Mouse (Mus musculus) kidney, embryonic 14.5 days (tissue): ENCODE results near the gene Vdr. TPM values are rescaled to one million over a fixed set of nuclear protein-coding genes. Genes with fewer than 3 reads are reported as not detected.

Experiments
- ATAC-seq: fragments of 200-750 bp; cut with Nextera tagmentation; 2 replicates; pipeline ENCODE4 v1.8.0; 2017; ENCODE audit warnings: moderate number of reproducible peaks, mild to moderate bottlenecking, moderate TSS enrichment, moderate library complexity; ENCODE audit not compliant: low FRiP score, low TSS enrichment
- H3K27ac ChIP-seq: fragments of 300-500 bp; sonication (generic); 2 replicates; pipeline ENCODE4 v1.5.1; 2014; ENCODE audit warnings: low read depth, mild to moderate bottlenecking, low read length, moderate library complexity, mixed read lengths
- H3K27me3 ChIP-seq: fragments of 300-500 bp; sonication (generic); 2 replicates; pipeline ENCODE4 v1.6.1; 2014; ENCODE audit warnings: mild to moderate bottlenecking, low read length; ENCODE audit not compliant: control insufficient read depth, insufficient read depth
- H3K36me3 ChIP-seq: fragments of 300-500 bp; sonication (generic); 2 replicates; pipeline ENCODE4 v1.6.1; 2014; ENCODE audit warnings: low read length, mixed read lengths; ENCODE audit not compliant: control insufficient read depth, insufficient read depth
- H3K4me1 ChIP-seq: fragments of 300-500 bp; sonication (generic); 2 replicates; pipeline ENCODE4 v1.6.1; 2014; ENCODE audit warnings: low read length, mixed read lengths; ENCODE audit not compliant: control insufficient read depth, insufficient read depth
- H3K4me2 ChIP-seq: fragments of 300-500 bp; sonication (generic); replicated peaks from 2 replicates; pipeline ENCODE4 v1.6.1; 2014; ENCODE audit warnings: low read depth, mild to moderate bottlenecking, low read length
- H3K4me3 ChIP-seq: fragments of 300-500 bp; sonication (generic); 2 replicates; pipeline ENCODE4 v1.5.1; 2014; ENCODE audit warnings: mild to moderate bottlenecking, low read length
- H3K9ac ChIP-seq: fragments of 300-500 bp; sonication (generic); 2 replicates; pipeline ENCODE4 v1.6.1; 2014; ENCODE audit warnings: low read depth, mild to moderate bottlenecking, low read length, moderate library complexity
- H3K9me3 ChIP-seq: fragments of 300-500 bp; sonication (generic); 2 replicates; pipeline ENCODE4 v1.6.1; 2016; ENCODE audit warnings: low read length; ENCODE audit not compliant: control insufficient read depth
- WGBS: fragments of 180-500 bp; shearing (Covaris S2); extraction: QIAGEN DNeasy Blood & Tissue Kit; methylation state at CpG from one replicate; pipeline ENCODE4 v1.1.7; 2014; 5-methylcytosine and 5-hydroxymethylcytosine counted together
- polyA plus RNA-seq: library from polyadenylated mRNA; unstranded; fragments of >200 nt; fragmentation: Nextera tagmentation; extraction: Ambion mirVana; gene quantifications from 2 replicates; pipeline ENCODE4 v1.2.1, GENCODE M21; 2014

Vdr gene
- polyA plus RNA-seq, 1 experiment from 2014 or later = 2.8 TPM

DNA sequence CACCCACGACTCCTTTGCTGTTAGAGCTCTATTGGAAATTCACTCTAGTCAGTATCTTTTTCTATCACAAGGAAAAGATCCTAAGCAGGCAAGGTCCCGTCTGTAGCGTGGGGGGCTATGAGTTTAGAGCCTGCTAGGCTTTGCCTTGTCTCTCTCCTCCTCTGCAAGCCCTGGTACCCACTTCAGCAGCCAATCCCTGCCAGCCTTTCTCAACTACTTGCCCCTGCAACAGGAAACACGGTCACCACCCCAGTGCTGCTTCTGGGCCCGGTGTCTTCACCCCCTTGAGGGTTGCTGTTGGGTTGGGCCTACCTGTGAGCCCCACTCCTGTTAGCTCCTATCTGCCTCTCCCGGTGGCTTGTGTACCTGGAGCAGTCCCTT is 88.5 kb downstream of the Vdr start:
- no peak overlapping the region for H3K4me3 ChIP-seq
- no peak overlapping the region for H3K4me2 ChIP-seq
- peaks cover 8% of the 10 kb centered on the region; the same call in 1 of the 2 replicates for H3K36me3 ChIP-seq
- peak overlapping the region; percentile 72 for H3K27ac ChIP-seq
- H3K9ac ChIP-seq = no peak overlapping the region; the same call in 1 of the 2 replicates
- H3K4me1 ChIP-seq = peaks cover 56% of the 10 kb centered on the region
- WGBS = 60% methylated on average over 6 of the region's 6 CpGs
- ATAC-seq = no peak
- no peaks in the 10 kb centered on the region for H3K27me3 ChIP-seq
- H3K9me3 ChIP-seq = no peaks in the 10 kb centered on the region

DNA sequence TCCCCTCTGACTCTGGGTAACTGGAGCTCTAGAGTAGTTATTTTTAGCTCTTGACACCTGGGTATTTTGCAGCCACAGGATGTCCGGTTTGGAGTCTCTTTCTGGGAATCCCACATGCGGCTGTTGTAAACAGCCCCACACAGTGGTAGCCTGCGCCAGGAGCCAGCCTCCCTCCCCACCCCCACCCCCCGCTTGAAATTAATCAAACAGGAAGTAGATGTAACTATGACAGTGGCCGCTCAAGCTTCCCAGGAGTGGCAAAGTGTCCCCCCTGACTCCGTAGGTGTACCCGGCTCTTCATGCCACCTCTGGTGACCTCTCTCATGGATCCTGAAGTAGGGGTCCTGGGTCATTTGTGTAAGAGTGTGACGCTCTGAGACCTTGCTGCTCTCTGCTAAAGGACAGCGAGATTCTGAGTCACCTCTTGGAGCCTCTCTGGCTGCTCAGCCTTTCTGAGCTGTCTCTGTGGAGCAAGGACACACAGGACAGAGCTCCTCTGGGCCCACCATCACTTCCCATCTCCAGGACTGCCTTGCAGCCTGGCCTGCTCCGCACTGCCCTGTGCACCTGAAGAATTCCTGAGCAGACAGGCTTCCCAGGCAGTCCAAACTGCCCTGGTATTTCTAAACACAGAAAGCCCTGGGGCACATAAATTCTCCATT is 89.0 kb downstream of the Vdr start:
- H3K36me3 ChIP-seq = peaks cover 8% of the 10 kb centered on the region; the same call in 1 of the 2 replicates
- no peak overlapping the region for H3K4me3 ChIP-seq
- peak; percentile 40 for ATAC-seq
- H3K9me3 ChIP-seq = no peaks in the 10 kb centered on the region
- 20% methylated on average over 10 of the region's 10 CpGs for WGBS
- H3K27ac ChIP-seq = peak overlapping the region; percentile 72; the same call in 1 of the 2 replicates
- H3K4me1 ChIP-seq = peaks cover 51% of the 10 kb centered on the region
- no peaks in the 10 kb centered on the region for H3K27me3 ChIP-seq
- 0 out of 2 replicates have a peak overlapping the region, but pooled peaks have one; percentile 0 for H3K4me2 ChIP-seq
- no peak overlapping the region for H3K9ac ChIP-seq

DNA sequence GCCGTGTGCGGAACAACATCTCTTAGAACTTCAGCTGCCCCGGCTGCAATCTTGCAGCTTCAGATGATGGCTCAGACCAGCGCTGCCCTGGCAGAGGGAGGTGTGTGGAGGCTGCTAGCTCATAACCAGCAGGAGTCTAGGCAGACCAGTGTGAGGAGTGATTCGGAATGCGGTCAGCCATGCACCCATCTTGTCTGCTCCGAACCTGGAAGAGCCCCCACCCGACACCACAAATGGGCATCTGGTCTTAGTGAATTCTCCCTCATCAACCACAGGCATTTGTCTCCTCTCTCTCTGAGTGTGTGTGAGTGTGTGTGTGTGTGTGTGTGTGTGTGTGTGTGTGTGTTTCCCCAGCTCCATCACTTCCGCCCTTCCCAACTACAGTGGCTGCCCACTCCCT is 90.5 kb downstream of the Vdr start:
- ATAC-seq = no peak
- Histone ChIP-seq H3K4me2 (no peak overlapping the region), H3K9me3 (no peaks in the 10 kb centered on the region), H3K9ac (no peak overlapping the region), H3K27me3 (no peaks in the 10 kb centered on the region), H3K4me3 (no peak overlapping the region), H3K4me1 (peaks cover 36% of the 10 kb centered on the region), H3K36me3 (peaks cover 4% of the 10 kb centered on the region; the same call in 1 of the 2 replicates), H3K27ac (no peak overlapping the region)
- WGBS = 63% methylated on average over 9 of the region's 9 CpGs

DNA sequence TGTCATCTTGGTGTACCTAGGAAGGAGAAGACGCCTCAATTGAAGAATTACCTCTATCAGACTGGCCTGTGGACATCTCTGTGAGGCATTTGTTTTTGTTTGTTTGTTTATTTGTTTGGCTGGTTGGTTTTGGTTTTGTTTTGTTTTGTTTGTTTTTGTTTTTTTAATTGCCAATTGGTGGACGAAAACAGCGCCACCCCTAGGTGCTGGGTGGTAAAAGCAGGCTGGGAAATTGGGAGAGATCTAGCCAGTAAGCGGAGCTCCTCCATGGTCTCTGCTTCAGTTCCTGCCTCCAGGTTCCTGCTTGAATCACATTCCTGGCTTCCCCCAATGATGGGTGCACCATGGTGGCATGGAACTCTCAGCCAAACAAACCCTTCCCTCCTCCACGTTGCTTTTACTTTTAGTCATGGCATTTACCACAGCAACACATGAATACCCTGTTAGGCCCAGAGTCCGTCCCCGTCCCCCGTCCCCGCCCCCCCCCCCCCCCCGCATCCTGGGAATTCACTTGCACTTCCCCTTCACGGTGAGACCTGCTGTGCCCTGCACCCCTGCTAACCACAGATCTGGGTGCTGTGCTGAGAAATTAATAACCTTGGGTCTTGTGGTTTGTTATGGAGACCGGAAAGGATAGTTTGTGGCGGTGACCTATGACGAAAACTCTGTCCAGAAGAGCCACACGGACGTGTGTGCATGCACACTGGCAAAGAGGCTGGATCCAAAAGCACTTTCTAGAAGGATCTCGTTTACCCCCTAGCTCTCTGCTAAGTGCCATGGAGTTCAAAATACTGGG is 94.0 kb downstream of the Vdr start:
- ATAC-seq = no peak
- Histone ChIP-seq H3K9me3 (no peaks in the 10 kb centered on the region), H3K27ac (no peak overlapping the region), H3K36me3 (no peaks in the 10 kb centered on the region; the same call in 1 of the 2 replicates), H3K4me1 (peaks cover 24% of the 10 kb centered on the region), H3K4me3 (no peak overlapping the region), H3K4me2 (no peak overlapping the region), H3K9ac (no peak overlapping the region), H3K27me3 (no peaks in the 10 kb centered on the region)
- WGBS = 94% methylated on average over 17 of the region's 17 CpGs

DNA sequence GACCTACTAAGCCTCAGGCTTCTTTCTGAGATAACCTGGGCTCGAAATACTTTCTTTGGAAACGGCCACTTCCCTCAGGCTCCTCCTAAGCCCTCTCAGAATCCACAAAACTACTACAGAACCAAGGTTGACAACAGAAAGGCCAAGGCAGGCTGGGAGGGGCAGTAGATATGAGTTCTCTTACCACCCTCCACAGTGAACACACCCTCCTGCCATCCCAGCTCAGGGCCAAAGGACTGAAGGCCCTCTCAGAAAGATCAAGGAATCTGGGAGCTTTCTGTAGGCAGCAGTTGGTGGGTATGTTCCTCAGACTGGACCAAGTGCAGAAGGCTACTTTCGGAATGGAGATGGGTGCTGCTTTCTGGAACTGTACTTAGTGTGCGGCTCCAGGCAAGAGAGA is 95.2 kb downstream of the Vdr start:
- H3K4me1 ChIP-seq = peaks cover 14% of the 10 kb centered on the region
- WGBS = 95% methylated on average over 4 of the region's 4 CpGs
- H3K9ac ChIP-seq = no peak overlapping the region
- no peak for ATAC-seq
- peaks cover 8% of the 10 kb centered on the region for H3K36me3 ChIP-seq
- H3K9me3 ChIP-seq = no peaks in the 10 kb centered on the region
- H3K4me3 ChIP-seq = no peak overlapping the region
- H3K4me2 ChIP-seq = no peak overlapping the region
- H3K27me3 ChIP-seq = no peaks in the 10 kb centered on the region
- H3K27ac ChIP-seq = no peak overlapping the region; the same call in 1 of the 2 replicates

DNA sequence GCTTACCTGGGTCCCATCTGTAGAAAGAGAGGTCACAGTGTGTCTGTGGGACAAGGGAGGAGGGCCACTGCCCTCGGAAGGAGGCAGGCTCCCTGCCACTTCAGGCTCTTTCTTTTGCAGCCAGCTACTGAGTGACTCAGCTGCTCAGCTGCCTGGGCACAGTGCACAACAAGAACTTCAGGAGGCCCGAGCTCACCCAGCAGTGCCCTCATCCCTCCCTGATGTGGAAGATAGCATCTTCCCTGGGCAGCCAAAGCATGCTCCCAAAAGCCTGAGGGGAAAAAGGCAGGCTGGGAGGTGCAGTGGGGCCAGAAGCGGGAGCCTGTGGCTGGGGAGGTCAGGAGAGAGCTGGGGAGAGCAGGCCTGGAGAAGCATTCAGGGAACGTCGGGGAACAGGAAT is 95.7 kb downstream of the Vdr start:
- peaks cover 14% of the 10 kb centered on the region for H3K4me1 ChIP-seq
- H3K27me3 ChIP-seq = no peaks in the 10 kb centered on the region
- no peaks in the 10 kb centered on the region for H3K9me3 ChIP-seq
- no peak overlapping the region for H3K4me2 ChIP-seq
- H3K9ac ChIP-seq = no peak overlapping the region
- H3K4me3 ChIP-seq = no peak overlapping the region
- no peak overlapping the region; the same call in 1 of the 2 replicates for H3K27ac ChIP-seq
- peaks cover 14% of the 10 kb centered on the region for H3K36me3 ChIP-seq
- 58% methylated on average over 5 of the region's 5 CpGs for WGBS
- no peak; the same call in 1 of the 2 replicates for ATAC-seq

DNA sequence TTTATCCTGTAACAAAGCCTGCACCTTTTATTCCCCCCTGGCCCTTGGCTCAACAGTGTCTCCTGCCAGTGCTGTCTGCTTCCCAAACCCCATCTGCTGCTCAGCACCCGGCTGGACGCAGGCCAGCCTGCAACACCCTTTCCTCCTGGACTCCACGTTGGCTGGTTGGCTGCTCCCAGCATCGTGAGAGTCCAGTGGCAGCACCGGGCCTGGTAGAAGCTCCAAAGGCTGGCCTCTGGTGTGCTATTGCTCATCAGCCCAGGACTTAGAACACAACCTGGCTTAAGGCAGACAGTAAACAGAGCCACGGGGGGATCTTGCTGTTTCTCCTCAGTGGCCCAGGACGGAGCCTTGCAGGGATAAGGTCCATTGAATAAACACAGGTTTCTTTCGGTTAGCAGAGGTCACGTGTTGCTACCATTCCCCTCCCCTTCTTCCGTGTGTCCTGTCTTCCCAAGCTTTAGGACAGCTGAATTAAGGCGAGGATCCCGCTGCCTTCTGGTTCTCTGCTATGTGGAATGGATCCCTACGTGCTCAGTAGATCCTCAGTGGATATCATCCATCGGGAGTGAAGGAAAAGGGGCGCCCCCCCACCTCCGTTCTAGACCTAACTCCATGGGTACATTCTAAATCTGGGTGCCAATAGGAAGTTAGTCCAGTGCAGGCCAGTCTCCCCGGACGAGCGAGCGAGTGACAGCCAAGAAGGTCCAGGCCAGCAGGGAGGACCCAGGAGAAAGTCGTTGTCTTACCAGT is 96.8 kb downstream of the Vdr start:
- no peak for ATAC-seq
- Histone ChIP-seq H3K9me3 (no peaks in the 10 kb centered on the region), H3K9ac (0 out of 2 replicates have a peak overlapping the region, but pooled peaks have one; percentile 8), H3K36me3 (peaks cover 24% of the 10 kb centered on the region), H3K4me2 (no peak overlapping the region), H3K27me3 (no peaks in the 10 kb centered on the region), H3K4me3 (no peak overlapping the region), H3K4me1 (peaks cover 14% of the 10 kb centered on the region), H3K27ac (0 out of 2 replicates have a peak overlapping the region, but pooled peaks have one; percentile 8)
- WGBS = 55% methylated on average over 21 of the region's 21 CpGs

DNA sequence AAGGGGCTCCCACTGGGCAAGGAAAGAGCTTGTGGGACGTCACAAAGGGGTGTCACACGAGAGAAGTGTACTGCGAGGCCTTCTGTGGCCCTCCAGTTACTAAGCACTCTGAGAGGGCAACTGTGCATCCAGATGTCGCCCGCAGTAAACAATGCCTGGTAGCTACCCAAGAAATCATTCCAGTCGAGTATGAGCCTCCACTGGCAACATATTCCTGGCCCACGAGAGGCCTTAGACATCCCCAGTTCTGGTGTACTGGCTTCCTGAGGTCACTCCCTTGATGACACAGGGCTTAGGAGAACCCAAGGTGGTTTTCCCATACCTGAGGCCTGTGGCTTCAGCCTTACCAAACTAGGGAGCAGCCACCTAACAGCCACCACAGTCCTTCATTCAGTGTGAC is 97.6 kb downstream of the Vdr start:
- H3K9ac ChIP-seq = no peak overlapping the region

More for the DNA sequence above, 97.6 kb downstream of the Vdr start:
- H3K27ac ChIP-seq = no peak overlapping the region
- ATAC-seq = no peak
- no peaks in the 10 kb centered on the region for H3K9me3 ChIP-seq
- H3K36me3 ChIP-seq = peaks cover 32% of the 10 kb centered on the region
- 75% methylated on average over 7 of the region's 7 CpGs for WGBS
- H3K4me1 ChIP-seq = peaks cover 14% of the 10 kb centered on the region
- H3K4me3 ChIP-seq = no peak overlapping the region
- no peak overlapping the region for H3K4me2 ChIP-seq
- no peaks in the 10 kb centered on the region for H3K27me3 ChIP-seq
